Mouse (Mus musculus) skeletal muscle tissue, adult 2 months (tissue): ENCODE measurements around the gene Slco3a1.

Source experiments
- DNase-seq: peaks from one replicate; pipeline ENCODE4 v3.0.0-alpha.2; 2012; ENCODE audit warnings: low read depth, low spot score

The Slco3a1 gene

DNA sequence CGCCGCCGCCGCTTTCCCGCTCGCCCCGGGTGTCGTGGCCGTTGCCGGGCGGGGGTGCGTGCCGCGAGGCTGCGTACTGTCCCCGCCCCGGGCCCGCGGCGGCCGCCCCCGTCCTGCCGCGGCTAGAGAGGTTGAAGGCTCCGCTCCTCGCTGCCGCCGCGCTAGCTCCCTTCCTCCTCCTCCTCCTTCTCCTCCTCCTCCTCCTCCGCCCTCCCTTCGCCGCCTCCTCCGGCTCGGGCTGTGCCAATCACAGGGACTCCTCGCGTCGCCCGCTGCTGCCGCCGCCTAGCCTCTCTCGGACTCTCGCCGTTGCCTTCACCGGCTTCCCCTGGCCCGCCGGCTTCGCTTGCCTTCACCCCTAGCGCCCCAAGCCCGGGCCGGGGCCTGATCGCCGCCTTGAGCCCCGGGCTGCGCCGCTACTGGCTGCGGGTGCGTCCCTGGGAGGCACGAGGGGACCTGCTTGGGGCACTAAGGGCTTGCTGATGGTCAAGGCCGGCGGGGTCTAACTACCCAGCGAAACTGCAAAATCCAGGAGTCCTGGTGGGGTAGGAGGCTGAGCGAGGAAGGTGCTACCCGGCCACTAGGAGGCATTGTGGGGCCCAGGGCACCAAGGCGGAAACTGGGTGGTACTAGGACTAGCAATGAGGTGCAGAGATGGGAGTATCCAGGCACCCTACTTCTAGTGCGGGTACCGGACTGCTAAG is at the start of gene Slco3a1:
Gene Slco3a1, minus strand, starts transcription at position 173 of the 704 bp plus-strand sequence.
- DNase-seq, result peak; percentile 76

DNA sequence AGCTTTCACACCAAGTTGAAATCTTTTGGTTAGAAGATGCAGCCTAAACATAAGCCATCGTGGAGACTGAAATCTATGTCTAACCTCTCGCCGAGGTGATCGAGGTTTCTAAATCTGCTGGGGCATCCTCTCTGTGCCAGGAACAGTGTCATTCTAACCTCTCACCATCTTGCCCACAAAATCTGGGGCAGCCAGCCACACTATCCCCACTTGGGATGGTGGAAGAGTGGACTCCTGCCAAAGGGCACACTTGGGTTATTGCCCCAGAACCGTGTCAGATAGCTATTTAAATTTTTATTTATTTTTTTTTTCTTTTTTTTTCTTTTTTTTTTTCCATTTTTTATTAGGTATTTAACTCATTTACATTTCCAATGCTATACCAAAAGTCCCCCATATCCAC is 46.4 kb upstream of the Slco3a1 start:
- DNase-seq, result peak; percentile 45

DNA sequence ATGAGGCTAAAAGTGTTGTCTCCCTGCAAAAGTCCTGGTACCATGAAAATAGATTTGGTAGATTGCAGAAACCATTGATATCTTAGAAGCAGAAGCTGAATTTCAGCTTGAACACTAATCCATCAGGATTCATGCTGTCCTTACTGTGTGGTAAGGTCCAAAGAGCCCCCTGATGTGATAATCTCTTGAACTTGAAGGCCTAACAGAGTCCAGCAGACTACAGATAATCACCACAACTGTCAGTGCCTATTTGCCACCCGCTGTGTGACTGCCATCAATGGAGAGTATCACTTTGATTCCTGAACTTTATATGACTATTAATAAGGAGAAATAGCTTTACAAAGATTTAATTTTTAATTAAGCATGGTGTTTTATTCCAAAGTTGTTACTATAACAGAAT is 24.8 kb upstream of the Slco3a1 start:
- no peak for DNase-seq

DNA sequence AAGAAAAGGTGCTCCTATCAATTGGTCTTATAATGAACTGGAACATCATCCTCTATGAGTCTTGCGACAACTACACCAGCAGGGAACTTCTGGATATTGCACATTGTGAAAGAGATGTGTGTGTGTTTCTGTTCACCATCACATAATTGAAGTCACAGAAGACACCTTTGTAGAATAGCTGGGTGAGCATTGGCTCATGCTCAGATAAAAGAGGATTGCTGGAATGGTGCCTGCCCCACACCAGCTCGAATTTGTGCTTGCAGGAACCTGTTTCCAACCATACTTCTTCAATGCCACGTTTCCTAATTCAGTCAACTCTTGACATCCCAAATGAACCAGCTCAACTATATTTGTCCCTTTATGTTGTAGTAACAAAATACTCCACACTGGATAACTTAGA is 21.1 kb upstream of the Slco3a1 start:
- no peak for DNase-seq

- DNase-seq, result peak; percentile 53
Observed at GRCm38 (mm10) chr7:74555416-74555815, 836 bp upstream of the Slco3a1 start.

GRCm38 (mm10) chr7:74554041-74554561 is 479 bp downstream of the Slco3a1 start:
- DNase-seq, result peak; percentile 27

DNA sequence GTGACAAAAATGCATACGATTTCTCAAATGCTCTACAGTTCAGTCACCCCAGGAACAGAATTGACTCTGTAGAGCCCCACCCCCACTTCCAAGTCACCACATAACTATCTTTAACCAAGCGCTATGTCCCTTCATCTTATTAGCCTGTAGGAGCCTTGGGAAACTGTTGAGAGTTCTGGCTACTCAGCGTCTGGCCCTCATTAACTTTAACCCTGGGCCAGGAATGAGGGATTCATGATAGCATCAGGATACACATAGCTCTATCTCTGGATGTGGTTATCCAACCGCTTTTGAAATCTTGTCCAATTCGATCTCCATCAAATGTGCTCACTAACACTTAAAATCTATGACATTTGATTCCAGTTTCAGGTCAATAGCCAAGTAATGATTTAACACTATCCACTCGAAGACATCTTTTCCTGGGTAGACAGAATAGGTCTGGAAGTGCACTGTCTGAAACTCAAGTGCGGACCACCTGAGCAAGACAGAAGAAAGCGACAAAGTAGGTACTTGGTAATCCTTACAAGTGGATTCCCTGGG is 1.4 kb downstream of the Slco3a1 start:
- DNase-seq, result no peak

- DNase-seq, result no peak
Observed at GRCm38 (mm10) chr7:74552546-74552945, 2.0 kb downstream of the Slco3a1 start.

DNA sequence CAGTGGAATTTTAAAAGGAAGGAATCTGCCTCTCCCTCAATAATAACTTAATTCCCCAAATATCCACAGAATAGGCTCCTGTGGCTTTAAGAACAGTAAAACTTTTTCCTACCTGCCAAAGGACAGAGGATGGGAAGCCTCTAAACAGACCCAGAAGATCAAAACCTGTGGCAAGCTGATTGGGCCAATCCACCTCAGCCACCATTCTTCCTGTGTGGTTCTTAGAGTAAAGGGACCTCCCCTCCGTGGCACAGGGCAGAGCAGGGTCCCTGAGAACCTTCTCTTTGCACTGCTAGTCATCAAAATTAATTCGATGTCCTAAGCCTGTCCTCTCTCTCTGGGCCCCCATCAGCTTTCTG is 2.6 kb downstream of the Slco3a1 start:
- no peak for DNase-seq

DNA sequence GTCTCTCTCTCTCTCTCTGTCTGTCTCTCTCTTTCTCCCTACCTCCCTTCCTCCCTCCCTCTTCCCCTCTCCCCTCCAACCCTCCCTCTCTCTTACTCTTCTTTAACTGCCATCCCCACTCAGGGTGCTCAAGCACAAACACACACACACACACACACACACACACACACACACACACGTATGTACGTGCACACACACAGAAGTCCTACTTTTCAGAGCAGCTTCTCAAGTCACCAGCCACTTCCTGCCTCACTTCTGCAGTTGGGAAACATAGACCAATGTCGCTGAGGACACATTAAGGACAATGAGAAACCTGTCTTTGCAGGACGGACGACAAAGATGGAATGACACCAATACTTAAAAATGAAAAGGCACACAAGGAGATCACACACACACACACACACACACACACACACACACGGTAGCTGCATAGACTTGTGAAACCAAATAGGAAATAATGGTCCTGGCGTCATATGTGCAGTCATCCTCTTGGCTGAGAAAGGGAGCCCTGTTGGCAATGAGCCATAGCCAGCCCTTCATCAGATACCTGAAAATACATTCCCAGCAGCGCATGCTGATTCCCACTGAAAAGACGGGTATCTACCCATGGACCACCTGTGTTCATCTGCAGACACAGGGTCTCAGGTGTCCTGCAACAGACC is 3.1 kb downstream of the Slco3a1 start:
- no peak for DNase-seq

- DNase-seq, result no peak
Observed at GRCm38 (mm10) chr7:74549686-74550085, 4.9 kb downstream of the Slco3a1 start.

DNA sequence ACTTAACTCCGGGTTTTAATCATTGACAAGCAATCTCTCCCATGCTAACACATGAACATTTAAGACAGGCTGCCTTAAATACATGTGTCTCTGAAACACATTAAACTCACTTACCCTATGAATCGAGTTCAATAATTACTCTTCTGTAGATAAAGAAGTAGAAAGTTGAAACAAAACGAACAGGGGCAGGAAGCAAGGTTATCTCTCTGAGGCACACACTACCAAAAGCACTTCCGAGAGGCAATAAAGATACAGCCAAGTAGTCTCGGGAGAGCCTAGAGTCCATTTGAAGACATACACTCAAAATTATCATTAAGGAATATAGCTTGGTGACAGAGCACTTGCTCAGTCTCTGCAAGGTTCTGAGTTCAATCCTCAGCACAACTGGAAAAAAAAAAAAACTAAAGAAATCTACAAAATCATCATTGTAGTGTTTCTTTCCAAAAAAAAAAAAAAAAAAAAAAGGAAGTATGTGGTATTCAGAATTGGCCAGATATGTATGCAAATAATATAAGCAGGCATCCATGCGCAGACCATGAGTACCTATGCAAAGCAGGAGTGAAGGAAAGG is 5.5 kb downstream of the Slco3a1 start:
- DNase-seq, result no peak

GRCm38 (mm10) chr7:74546691-74547090 is 7.9 kb downstream of the Slco3a1 start:
- DNase-seq, result no peak

- DNase-seq, result no peak
Observed at GRCm38 (mm10) chr7:74545498-74545990, 9.0 kb downstream of the Slco3a1 start.

DNA sequence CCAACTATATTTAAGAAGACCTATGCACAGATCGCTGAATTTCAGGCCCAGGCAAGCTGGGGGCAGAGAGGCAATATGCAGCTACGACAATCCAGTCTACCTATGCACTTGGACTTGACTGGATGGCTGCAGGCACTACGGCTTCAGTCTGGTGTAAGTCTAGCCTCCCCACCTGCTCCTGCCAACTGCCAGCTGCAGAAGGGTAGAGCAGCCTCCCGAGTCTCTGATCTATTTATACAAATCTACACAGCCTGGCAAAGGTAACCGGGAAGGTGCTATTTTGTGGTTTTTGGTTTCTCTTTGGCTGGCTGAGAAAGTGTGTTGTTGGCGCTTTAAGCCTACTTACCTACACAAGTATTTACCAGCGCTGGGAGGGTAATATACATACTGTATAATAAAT is 10.3 kb downstream of the Slco3a1 start:
- DNase-seq, result peak; percentile 87

GRCm38 (mm10) chr7:74541958-74542357 is 12.6 kb downstream of the Slco3a1 start:
- DNase-seq, result no peak

- no peak for DNase-seq
Observed at GRCm38 (mm10) chr7:74540933-74541725, 13.5 kb downstream of the Slco3a1 start.

GRCm38 (mm10) chr7:74536186-74536585 is 18.4 kb downstream of the Slco3a1 start:
- no peak for DNase-seq

DNA sequence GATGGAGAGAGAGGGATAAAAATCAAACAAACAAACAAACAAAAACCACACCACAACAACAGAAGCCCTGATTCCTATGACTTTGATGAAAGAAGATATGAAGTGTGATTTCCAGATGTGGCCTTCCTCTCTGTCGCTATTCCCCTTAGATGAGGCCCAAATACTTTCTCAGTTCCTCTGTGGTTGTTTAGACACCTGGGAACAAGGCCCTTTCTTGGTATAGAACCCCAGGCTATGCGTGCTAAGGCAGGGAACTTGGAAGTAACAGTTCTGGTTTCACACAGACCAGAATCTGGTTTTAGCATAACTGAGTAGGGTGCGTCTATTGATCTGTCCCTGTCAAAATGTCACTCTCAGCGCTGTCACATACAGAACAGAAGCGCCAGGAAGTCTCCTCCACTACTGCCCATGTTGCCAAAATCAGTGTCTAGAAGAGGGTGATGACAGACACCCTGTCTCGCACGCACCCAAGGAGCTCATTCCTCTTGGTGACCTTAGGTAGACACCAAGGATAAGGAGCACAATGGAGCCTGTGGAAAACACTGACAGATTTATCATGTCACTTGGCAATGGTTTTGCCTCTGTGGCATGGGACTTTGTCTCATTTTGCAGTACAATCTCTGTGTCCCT is 23.0 kb downstream of the Slco3a1 start:
- DNase-seq, result no peak

DNA sequence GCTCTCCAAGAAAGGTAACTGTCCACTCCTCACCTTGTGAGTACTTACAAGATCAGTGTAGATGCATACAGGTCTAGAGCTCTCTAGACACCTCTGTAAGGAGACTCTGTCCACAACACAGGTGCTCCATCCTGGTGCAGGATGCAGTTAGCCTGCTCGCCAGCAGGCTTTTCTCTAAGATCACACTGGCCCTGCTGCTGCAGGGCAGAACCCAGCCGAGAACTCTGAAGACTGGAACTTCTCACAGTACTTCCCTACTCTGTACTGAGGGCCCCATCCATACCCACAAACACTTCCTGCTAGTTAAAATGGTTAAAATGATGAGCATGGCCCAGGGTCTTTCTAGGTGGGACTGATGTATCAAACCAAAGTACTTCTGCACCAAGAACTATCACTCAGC is 24.7 kb downstream of the Slco3a1 start:
- no peak for DNase-seq

DNA sequence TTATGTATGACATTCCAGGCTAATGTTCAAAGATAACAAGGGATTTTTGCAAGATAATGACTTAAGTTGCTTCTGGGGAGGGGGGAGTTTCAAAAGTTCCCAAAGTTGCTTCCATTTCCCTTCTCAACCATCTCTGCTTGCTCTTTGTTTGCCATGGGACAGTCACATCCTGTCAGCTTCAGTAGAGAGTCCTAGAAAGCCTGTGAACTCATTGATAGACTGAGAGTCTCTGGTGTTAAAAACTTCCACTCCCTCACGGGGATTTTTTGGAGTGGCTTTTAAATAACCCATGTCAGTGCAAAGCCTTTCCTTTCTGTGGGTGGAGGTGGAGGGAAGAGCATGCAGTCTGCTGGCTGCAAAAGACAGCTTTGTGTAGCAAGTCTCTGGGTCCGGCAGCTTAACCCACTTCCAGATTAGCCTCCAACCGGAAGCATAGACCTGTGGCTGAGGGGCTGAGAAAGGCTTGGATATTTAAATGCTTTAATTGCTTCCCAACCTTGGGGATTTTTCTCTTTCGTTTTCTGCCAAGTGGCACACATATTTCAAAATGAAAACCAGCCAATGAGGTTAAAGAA is 25.3 kb downstream of the Slco3a1 start:
- no peak for DNase-seq
